Mouse (Mus musculus) mature B cell (primary cell): ENCODE data around the gene Tmem43.

ENCODE experiments used
- in situ Hi-C: fragments of 300-500 bp; cut with MboI; formaldehyde crosslinking; loops from 2 replicates; pipeline ENCODE4 v1.14.3; 2019

Gene Tmem43

GRCm38 (mm10) chr6:91472868-91473804 is at the start of gene Tmem43, which contains the start of gene Chchd4:
Tmem43 (plus strand) TSS chr6:91473703.
Chchd4 (minus strand) TSS chr6:91473546.
- in situ Hi-C loops, result loop anchor here (5.0 kb wide), 1 partner anchor 44 kb away; the partner anchor contains the start of genes Lsm3 and Xpc

GRCm38 (mm10) chr6:91424151-91424550 is 49.4 kb upstream of the Tmem43 start:
- in situ Hi-C loops, result no loop called here

GRCm38 (mm10) chr6:91440474-91441144 is 32.9 kb upstream of the Tmem43 start:
- in situ Hi-C loops, result no loop called here

- in situ Hi-C loops, result no loop called here
Observed at GRCm38 (mm10) chr6:91441145-91441662, 32.3 kb upstream of the Tmem43 start.

GRCm38 (mm10) chr6:91445316-91445715 is 28.2 kb upstream of the Tmem43 start:
- in situ Hi-C loops, result no loop called here

GRCm38 (mm10) chr6:91449472-91450225 is 23.9 kb upstream of the Tmem43 start:
- in situ Hi-C loops, result no loop called here

GRCm38 (mm10) chr6:91452056-91452455 is 21.4 kb upstream of the Tmem43 start:
- in situ Hi-C loops, result no loop called here

- in situ Hi-C loops, result no loop called here
Observed at GRCm38 (mm10) chr6:91454546-91454945, 19.0 kb upstream of the Tmem43 start.

- in situ Hi-C loops, result no loop called here
Observed at GRCm38 (mm10) chr6:91459471-91459870, 14.0 kb upstream of the Tmem43 start.

GRCm38 (mm10) chr6:91465756-91466155 is 7.7 kb upstream of the Tmem43 start:
- in situ Hi-C loops, result no loop called here

GRCm38 (mm10) chr6:91467106-91467505 is 6.4 kb upstream of the Tmem43 start:
- in situ Hi-C loops, result no loop called here

- in situ Hi-C loops, result loop anchor here (5.0 kb wide), 1 partner anchor 47 kb away; the partner anchor contains the start of genes Lsm3 and Xpc
Observed at GRCm38 (mm10) chr6:91470712-91471111, 2.8 kb upstream of the Tmem43 start.

- in situ Hi-C loops, result loop anchor here (5.0 kb wide), 1 partner anchor 46 kb away; the partner anchor contains the start of genes Lsm3 and Xpc
Observed at GRCm38 (mm10) chr6:91471427-91471826, 2.1 kb upstream of the Tmem43 start.

- in situ Hi-C loops, result loop anchor here (5.0 kb wide), 1 partner anchor 45 kb away; the partner anchor contains the start of genes Lsm3 and Xpc
Observed at GRCm38 (mm10) chr6:91472319-91472718, 1.2 kb upstream of the Tmem43 start.

- in situ Hi-C loops, result loop anchor here (5.0 kb wide), 1 partner anchor 43 kb away; the partner anchor contains the start of genes Lsm3 and Xpc
Observed at GRCm38 (mm10) chr6:91473805-91474440, 420 bp downstream of the Tmem43 start.

- in situ Hi-C loops, result loop anchor here (5.0 kb wide), 1 partner anchor 43 kb away; the partner anchor contains the start of genes Lsm3 and Xpc
Observed at GRCm38 (mm10) chr6:91474441-91475190, 1.1 kb downstream of the Tmem43 start.

- in situ Hi-C loops, result no loop called here
Observed at GRCm38 (mm10) chr6:91476541-91476940, 3.0 kb downstream of the Tmem43 start.

GRCm38 (mm10) chr6:91483371-91483770 is 9.9 kb downstream of the Tmem43 start:
- in situ Hi-C loops, result no loop called here

- in situ Hi-C loops, result no loop called here
Observed at GRCm38 (mm10) chr6:91486736-91487453, 13.4 kb downstream of the Tmem43 start.
